Mouse (Mus musculus): ENCODE results near the gene Hrasls5.

DNA sequence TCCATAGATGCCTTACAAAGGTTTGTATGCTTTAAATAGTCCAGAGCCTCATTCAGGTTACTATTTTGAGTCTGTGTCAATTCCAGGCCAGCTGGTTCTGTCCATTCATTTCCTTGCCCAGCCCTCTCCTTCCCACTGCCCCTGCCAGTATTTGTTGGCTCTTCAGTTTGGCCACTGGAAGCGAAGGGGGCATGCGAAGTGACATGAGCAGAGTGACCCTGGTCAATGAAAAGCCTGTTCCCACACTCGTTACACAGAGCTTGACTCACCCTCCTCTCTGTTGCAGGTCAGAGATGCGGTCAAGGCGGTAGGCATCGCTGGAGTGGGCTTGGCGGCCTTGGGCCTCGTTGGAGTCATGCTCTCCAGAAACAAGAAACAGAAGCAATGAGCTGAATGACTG, 27.1 kb upstream of the Hrasls5 start:
- TF ChIP-seq CTCF (IDR thresholded peaks at IDR 0.05; ENCODE audit: low read depth) (no peak), EP300 (IDR thresholded peaks at IDR 0.05; ENCODE audit: low read depth) (no peak)
